Mouse (Mus musculus) left cerebral cortex, postnatal 25 days (tissue): ENCODE measurements around the gene B2m. TPM values are rescaled to one million over a fixed set of nuclear protein-coding genes. Genes with fewer than 3 reads are reported as not detected.

Experiments used
- DNase-seq, 2 experiments: peaks; one replicate each; pipeline ENCODE4 v3.0.0; 2022; ENCODE audit warnings: low spot score in 2 of 2, mixed read lengths in 1 of 2
- intact Hi-C: fragments of 180-260 bp; cut with DNase I; formaldehyde crosslinking; loops from one replicate; pipeline ENCODE4 v1.15.1; 2025
- total RNA-seq, 2 experiments: library from RNA; stranded (reverse); gene quantifications; 2 replicates each; pipeline ENCODE4 v1.2.3; 2021

B2m gene
- total RNA-seq, 2 experiments from 2014 or later, result 104 to 107 TPM

DNA sequence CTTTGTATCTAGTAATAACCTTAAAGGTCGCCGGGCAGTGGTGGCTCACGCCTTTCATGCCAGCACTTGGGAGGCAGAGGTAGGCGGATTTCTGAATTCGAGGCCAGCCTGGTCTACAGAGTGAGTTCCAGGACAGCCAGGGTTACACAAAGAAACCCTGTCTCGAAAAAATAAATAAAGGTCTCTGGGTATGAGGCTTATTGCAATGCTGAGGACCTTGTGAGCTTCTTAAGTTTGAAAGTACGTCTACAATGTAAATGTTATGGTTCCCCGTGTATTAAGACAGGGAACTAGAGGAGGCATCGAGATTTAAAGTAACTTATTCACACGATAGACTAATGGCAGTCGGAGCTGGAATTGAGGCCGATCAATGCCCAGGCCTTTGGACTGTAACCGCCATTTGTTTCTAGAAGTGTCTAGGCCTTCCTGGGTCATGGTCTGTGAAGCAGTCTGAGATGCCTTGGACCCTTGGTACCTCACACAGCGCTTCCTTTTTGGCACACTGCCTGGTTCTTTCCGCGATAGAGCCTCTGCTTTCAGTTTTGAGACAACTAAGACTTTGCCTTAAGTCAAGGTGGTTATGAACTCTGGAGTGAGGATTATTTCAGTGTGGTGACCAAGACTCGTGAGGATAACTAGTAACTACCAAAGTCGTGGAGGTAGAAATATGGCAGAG, 894 bp downstream of the B2m start:
- intact Hi-C loops, result no loop called here
- peak; percentile 33 to 56 for DNase-seq

DNA sequence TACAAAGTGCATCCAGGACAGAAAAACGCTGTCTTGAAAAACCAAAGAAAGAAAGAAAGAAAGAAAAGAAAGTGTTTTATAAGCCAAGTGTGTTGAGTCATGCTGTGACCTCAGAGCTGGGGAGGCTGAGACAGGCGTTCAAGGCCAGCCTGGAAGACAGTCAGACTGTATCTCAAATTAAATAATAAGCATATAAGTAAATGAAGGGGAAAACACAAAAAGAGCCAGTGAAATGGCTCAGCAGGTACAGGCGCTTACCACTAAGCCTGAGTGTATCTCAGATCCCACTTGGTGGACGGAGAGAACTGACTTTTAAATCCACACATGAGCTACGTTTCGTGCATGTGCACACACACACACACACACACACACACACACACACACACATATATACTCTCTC, 1.8 kb downstream of the B2m start:
- DNase-seq, result no peak
- intact Hi-C loops, result no loop called here

- intact Hi-C loops, result no loop called here
Observed at GRCm38 (mm10) chr2:122149716-122150115, 2.2 kb downstream of the B2m start.

DNA sequence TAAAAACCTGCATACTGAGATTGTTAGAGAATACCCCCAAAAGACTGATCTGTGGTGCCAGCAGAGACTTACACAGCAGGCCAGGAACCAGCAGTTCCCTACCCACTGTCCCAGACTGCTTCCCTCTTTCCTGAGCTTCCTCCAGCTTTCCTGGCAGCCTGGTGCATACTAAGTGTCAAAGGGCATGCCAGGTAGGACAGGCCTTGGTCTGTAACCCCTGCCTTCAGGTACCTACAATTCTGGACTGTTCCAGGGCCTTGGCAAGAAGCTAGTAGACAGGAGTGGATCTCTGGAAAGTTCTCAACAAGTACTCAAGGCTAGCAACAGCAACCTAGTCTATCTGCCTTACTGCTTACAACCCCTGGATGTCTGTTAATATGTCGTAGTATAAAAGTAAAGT, 3.7 kb downstream of the B2m start:
- intact Hi-C loops, result no loop called here

More at GRCm38 (mm10) chr2:122149716-122150115, 2.2 kb downstream of the B2m start:
- no peak for DNase-seq

GRCm38 (mm10) chr2:122152850-122153249, 5.4 kb downstream of the B2m start:
- intact Hi-C loops, result no loop called here
- DNase-seq, result no peak

More for the DNA sequence above, 3.7 kb downstream of the B2m start:
- no peak for DNase-seq

- no peak for DNase-seq
- intact Hi-C loops, result no loop called here
Observed at GRCm38 (mm10) chr2:122153681-122154365, 6.3 kb downstream of the B2m start.

- intact Hi-C loops, result no loop called here
- no peak for DNase-seq
Observed at GRCm38 (mm10) chr2:122154479-122154878, 7.0 kb downstream of the B2m start.

GRCm38 (mm10) chr2:122155292-122155691, 7.8 kb downstream of the B2m start:
- DNase-seq, result no peak
- intact Hi-C loops, result no loop called here

- peak in 1 of 2 experiments; percentile 25 for DNase-seq
- intact Hi-C loops, result no loop called here
Observed at GRCm38 (mm10) chr2:122156051-122156700, 8.7 kb downstream of the B2m start.

- intact Hi-C loops, result no loop called here
- no peak for DNase-seq
Observed at GRCm38 (mm10) chr2:122157561-122157960, 10.1 kb downstream of the B2m start.

DNA sequence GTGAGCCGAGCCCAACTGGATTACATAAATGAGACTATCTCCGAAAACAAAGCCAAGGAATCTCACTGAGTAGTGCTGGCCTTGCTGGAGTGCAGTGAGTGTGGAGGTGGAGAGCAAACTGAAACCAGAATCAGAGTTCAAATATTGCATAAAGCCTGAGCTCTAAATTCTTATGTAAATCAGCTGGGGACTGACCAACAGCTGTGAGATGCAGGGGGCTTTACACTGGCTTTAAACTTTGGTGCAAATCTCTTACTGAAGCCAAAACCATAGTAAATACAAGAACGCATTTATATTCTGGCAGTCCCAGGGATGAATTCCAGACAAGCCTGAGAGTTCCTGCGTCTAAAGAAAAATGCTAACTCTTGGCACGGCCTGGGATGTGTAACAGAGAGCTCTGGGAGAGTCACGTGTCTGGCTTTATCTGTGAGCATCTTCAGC, 10.9 kb downstream of the B2m start:
- DNase-seq, result no peak
- intact Hi-C loops, result no loop called here

DNA sequence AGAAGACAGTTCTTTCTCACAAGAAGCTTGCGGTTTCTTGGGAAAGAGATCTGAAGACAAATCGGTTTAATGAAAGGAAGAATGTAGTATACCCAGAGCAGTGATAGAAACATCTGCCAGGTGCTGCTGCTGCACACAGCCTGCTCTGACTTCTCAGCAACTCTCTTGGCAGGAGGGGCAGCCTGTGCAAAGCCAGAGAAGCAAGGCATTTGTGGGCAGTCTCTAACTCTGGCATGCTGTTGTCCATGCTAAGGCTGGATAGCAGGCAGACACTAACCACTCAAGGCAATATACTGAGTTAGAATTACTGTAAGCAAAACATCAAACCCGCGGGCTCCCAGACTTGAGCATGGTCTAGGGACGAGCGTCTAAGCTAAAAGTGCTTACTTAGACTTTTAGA, 12.2 kb downstream of the B2m start:
- intact Hi-C loops, result loop anchor here (1.0 to 2.0 kb wide), 2 partner anchors 41 to 89 kb away; partner anchors contain the start of gene Spg11
- DNase-seq, result no peak

DNA sequence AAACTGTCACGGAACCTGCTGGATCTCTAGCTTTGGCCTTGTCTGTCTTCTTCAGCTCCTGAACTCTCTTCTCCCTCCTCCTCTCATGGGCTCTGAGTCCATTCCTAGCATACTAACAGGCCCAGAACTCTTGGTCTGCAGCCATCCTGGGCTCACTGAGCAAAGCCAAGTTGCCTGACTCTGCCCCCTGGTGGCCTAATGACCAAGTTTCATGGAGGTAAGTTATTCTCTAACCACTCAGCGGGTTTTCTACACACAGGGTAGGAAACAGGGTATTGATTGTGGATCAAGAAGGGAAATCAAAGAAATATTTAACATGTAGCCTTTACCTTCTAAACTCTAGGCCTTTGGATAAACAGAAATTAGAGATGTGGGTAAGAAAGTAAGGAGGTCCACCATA, 13.2 kb downstream of the B2m start, which contains the start of gene Trim69:
Gene Trim69, plus strand, starts transcription at position 21 of the 400 bp plus-strand sequence.
- intact Hi-C loops, result loop anchor here (1.0 to 2.0 kb wide), 2 partner anchors 42 to 90 kb away; partner anchors contain the start of gene Spg11
- peak; percentile 74 to 75 for DNase-seq

GRCm38 (mm10) chr2:122161542-122161941, 14.1 kb downstream of the B2m start:
- DNase-seq, result no peak
- intact Hi-C loops, result loop anchor here (2.0 kb wide), 1 partner anchor 91 kb away; no protein-coding TSS in a partner anchor

DNA sequence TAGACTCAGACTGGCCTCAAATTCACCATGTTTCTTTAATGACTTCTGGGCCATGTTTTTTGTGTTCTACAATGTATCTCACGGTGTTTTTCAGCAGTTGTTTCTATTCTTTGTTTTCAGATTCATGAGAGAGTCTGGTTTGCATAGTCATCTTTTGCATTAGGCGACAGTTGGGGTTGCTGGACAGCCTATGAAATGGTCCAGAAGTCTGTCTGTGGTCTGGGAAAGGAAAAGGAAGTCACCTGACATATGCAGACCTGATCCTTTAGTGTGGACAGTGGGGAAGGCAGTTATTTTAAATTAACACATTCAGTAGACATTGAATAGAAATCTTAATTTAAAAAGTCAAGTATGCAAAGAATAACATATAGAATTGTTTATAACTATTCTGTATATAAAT, 15.0 kb downstream of the B2m start:
- DNase-seq, result no peak
- intact Hi-C loops, result no loop called here

GRCm38 (mm10) chr2:122163430-122164195, 16.1 kb downstream of the B2m start:
- intact Hi-C loops, result no loop called here
- DNase-seq, result peak; percentile 21 to 82

GRCm38 (mm10) chr2:122164293-122164692, 16.8 kb downstream of the B2m start:
- peak; percentile 10 to 70 for DNase-seq
- intact Hi-C loops, result no loop called here

- DNase-seq, result no peak
- intact Hi-C loops, result no loop called here
Observed at GRCm38 (mm10) chr2:122171292-122171691, 23.8 kb downstream of the B2m start.

DNA sequence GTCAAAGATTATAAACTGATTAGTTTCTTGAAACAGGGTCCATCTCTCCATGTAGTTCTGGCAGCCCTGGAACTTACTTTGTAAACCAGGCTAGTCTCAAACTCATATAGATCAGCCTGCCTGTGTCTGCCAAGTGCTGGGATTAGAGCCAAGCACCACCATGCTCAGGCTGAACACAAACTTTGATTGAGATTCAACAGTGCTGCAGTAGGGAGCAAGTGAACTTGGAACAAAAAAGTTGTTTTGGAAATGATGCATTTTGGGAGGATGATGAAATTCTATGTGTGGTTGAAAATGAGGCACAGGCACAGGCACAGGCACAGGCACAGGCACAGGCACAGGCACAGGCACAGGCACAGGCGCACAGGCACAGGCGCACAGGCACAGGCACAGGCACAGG, 24.7 kb downstream of the B2m start:
- DNase-seq, result peak in 1 of 2 experiments; percentile 70
- intact Hi-C loops, result no loop called here
